Mouse (Mus musculus): Measurements from ENCODE around the gene Pecam1. TPM values are rescaled to one million over a fixed set of nuclear protein-coding genes. Genes with fewer than 3 reads are reported as not detected.
"Not testable (repeated sequence)": the region's sequence is repeated elsewhere in the genome, so short reads cannot be mapped to it uniquely, and the experiment has no call there.

The Pecam1 gene
- polyA plus RNA-seq, 1 experiment = 24.3 TPM

GRCm38 (mm10) chr11:106741232-106741631 is 9.2 kb downstream of the Pecam1 start:
- Histone ChIP-seq H3K4me3 (ENCODE audit: low read depth, low read length) (no peak overlapping the region), H3K9ac (ENCODE audit: low read depth, poor library complexity, severe bottlenecking) (no peak overlapping the region), H3K4me1 (ENCODE audit: control insufficient read depth, insufficient read depth, low read length) (no peaks in the 10 kb centered on the region), H3K27me3 (ENCODE audit: control insufficient read depth, insufficient read depth, low read length, poor library complexity, severe bottlenecking) (no peaks in the 10 kb centered on the region), H3K9me3 (replicated peaks; ENCODE audit: control insufficient read depth, insufficient read depth, low read length, poor library complexity, severe bottlenecking) (no peaks in the 10 kb centered on the region), H3K27ac (ENCODE audit: insufficient read depth, low read length) (no peak overlapping the region), H3K36me3 (ENCODE audit: control insufficient read depth, insufficient read depth, low read length, poor library complexity, severe bottlenecking) (no peaks in the 10 kb centered on the region)
- TF ChIP-seq POLR2A (IDR thresholded peaks at IDR 0.05; ENCODE audit: insufficient read depth, low read length) (no peak), CTCF (IDR thresholded peaks at IDR 0.05; ENCODE audit: low read depth, low read length) (no peak), EP300 (IDR thresholded peaks at IDR 0.05; ENCODE audit: insufficient read depth, low read depth, low read length) (no peak)

GRCm38 (mm10) chr11:106740724-106741123 is 9.7 kb downstream of the Pecam1 start:
- not testable (repeated sequence) for H3K4me1 ChIP-seq (ENCODE audit: control insufficient read depth, insufficient read depth, low read length); H3K4me3 ChIP-seq (ENCODE audit: low read depth, low read length); H3K9me3 ChIP-seq (replicated peaks; ENCODE audit: control insufficient read depth, insufficient read depth, low read length, poor library complexity, severe bottlenecking); H3K36me3 ChIP-seq (ENCODE audit: control insufficient read depth, insufficient read depth, low read length, poor library complexity, severe bottlenecking); H3K27me3 ChIP-seq (ENCODE audit: control insufficient read depth, insufficient read depth, low read length, poor library complexity, severe bottlenecking); H3K9ac ChIP-seq (ENCODE audit: low read depth, poor library complexity, severe bottlenecking); H3K27ac ChIP-seq (ENCODE audit: insufficient read depth, low read length)

- H3K4me1 ChIP-seq (ENCODE audit: control insufficient read depth, insufficient read depth, low read length) = no peaks in the 10 kb centered on the region
- H3K9me3 ChIP-seq (replicated peaks; ENCODE audit: control insufficient read depth, insufficient read depth, low read length, poor library complexity, severe bottlenecking) = no peaks in the 10 kb centered on the region
- no peaks in the 10 kb centered on the region for H3K27me3 ChIP-seq (ENCODE audit: control insufficient read depth, insufficient read depth, low read length, poor library complexity, severe bottlenecking)
- H3K36me3 ChIP-seq (ENCODE audit: control insufficient read depth, insufficient read depth, low read length, poor library complexity, severe bottlenecking) = no peaks in the 10 kb centered on the region
- TF ChIP-seq CTCF (IDR thresholded peaks at IDR 0.05; ENCODE audit: low read depth, low read length) (no peak), EP300 (IDR thresholded peaks at IDR 0.05; ENCODE audit: insufficient read depth, low read depth, low read length) (no peak), POLR2A (IDR thresholded peaks at IDR 0.05; ENCODE audit: insufficient read depth, low read length) (no peak)
- no peak overlapping the region for H3K27ac ChIP-seq (ENCODE audit: insufficient read depth, low read length)
- no peak overlapping the region for H3K4me3 ChIP-seq (ENCODE audit: low read depth, low read length)
- H3K9ac ChIP-seq (ENCODE audit: low read depth, poor library complexity, severe bottlenecking) = no peak overlapping the region
These were observed 11.3 kb downstream of the Pecam1 start for GRCm38 (mm10) chr11:106739116-106739515.

GRCm38 (mm10) chr11:106737178-106737621 is 13.2 kb downstream of the Pecam1 start:
- H3K4me1 ChIP-seq (ENCODE audit: control insufficient read depth, insufficient read depth, low read length) = no peaks in the 10 kb centered on the region
- H3K27ac ChIP-seq (ENCODE audit: insufficient read depth, low read length) = no peak overlapping the region
- H3K9me3 ChIP-seq (replicated peaks; ENCODE audit: control insufficient read depth, insufficient read depth, low read length, poor library complexity, severe bottlenecking) = no peaks in the 10 kb centered on the region
- no peak overlapping the region for H3K9ac ChIP-seq (ENCODE audit: low read depth, poor library complexity, severe bottlenecking)
- TF ChIP-seq POLR2A (IDR thresholded peaks at IDR 0.05; ENCODE audit: insufficient read depth, low read length) (no peak), CTCF (IDR thresholded peaks at IDR 0.05; ENCODE audit: low read depth, low read length) (no peak), EP300 (IDR thresholded peaks at IDR 0.05; ENCODE audit: insufficient read depth, low read depth, low read length) (no peak)
- no peaks in the 10 kb centered on the region for H3K36me3 ChIP-seq (ENCODE audit: control insufficient read depth, insufficient read depth, low read length, poor library complexity, severe bottlenecking)
- H3K27me3 ChIP-seq (ENCODE audit: control insufficient read depth, insufficient read depth, low read length, poor library complexity, severe bottlenecking) = no peaks in the 10 kb centered on the region
- no peak overlapping the region for H3K4me3 ChIP-seq (ENCODE audit: low read depth, low read length)

GRCm38 (mm10) chr11:106736614-106737013 is 13.8 kb downstream of the Pecam1 start:
- Histone ChIP-seq H3K4me1 (ENCODE audit: control insufficient read depth, insufficient read depth, low read length) (no peaks in the 10 kb centered on the region), H3K27ac (ENCODE audit: insufficient read depth, low read length) (no peak overlapping the region), H3K9me3 (replicated peaks; ENCODE audit: control insufficient read depth, insufficient read depth, low read length, poor library complexity, severe bottlenecking) (no peaks in the 10 kb centered on the region), H3K9ac (ENCODE audit: low read depth, poor library complexity, severe bottlenecking) (no peak overlapping the region), H3K27me3 (ENCODE audit: control insufficient read depth, insufficient read depth, low read length, poor library complexity, severe bottlenecking) (no peaks in the 10 kb centered on the region), H3K4me3 (ENCODE audit: low read depth, low read length) (no peak overlapping the region), H3K36me3 (ENCODE audit: control insufficient read depth, insufficient read depth, low read length, poor library complexity, severe bottlenecking) (no peaks in the 10 kb centered on the region)
- TF ChIP-seq POLR2A (IDR thresholded peaks at IDR 0.05; ENCODE audit: insufficient read depth, low read length) = no peak

GRCm38 (mm10) chr11:106730714-106731113 is 19.7 kb downstream of the Pecam1 start:
- Histone ChIP-seq H3K9ac (ENCODE audit: low read depth, poor library complexity, severe bottlenecking) (no peak overlapping the region), H3K4me1 (ENCODE audit: control insufficient read depth, insufficient read depth, low read length) (no peaks in the 10 kb centered on the region), H3K27ac (ENCODE audit: insufficient read depth, low read length) (no peak overlapping the region), H3K4me3 (ENCODE audit: low read depth, low read length) (no peak overlapping the region), H3K36me3 (ENCODE audit: control insufficient read depth, insufficient read depth, low read length, poor library complexity, severe bottlenecking) (no peaks in the 10 kb centered on the region), H3K27me3 (ENCODE audit: control insufficient read depth, insufficient read depth, low read length, poor library complexity, severe bottlenecking) (no peaks in the 10 kb centered on the region), H3K9me3 (replicated peaks; ENCODE audit: control insufficient read depth, insufficient read depth, low read length, poor library complexity, severe bottlenecking) (no peaks in the 10 kb centered on the region)
- TF ChIP-seq CTCF (IDR thresholded peaks at IDR 0.05; ENCODE audit: low read depth, low read length) = no peak
- no peak for TF ChIP-seq POLR2A (IDR thresholded peaks at IDR 0.05; ENCODE audit: insufficient read depth, low read length)
- no peak for TF ChIP-seq EP300 (IDR thresholded peaks at IDR 0.05; ENCODE audit: insufficient read depth, low read depth, low read length)
